Mouse (Mus musculus) testis, adult 2 months (tissue): Measurements from ENCODE around the gene Dgkz. TPM values are rescaled to one million over a fixed set of nuclear protein-coding genes. Genes with fewer than 3 reads are reported as not detected.

ENCODE experiments used
- H3K27ac ChIP-seq: fragments of 200-500 bp; 2 replicates; pipeline ENCODE4 v1.5.1; 2012; ENCODE audit warnings: low read depth, low read length; ENCODE audit not compliant: control insufficient read depth, insufficient read depth
- H3K27me3 ChIP-seq: fragments of 200-500 bp; 2 replicates; pipeline ENCODE4 v1.6.1; 2012; ENCODE audit warnings: mild to moderate bottlenecking, low read length, moderate library complexity; ENCODE audit not compliant: control insufficient read depth, insufficient read depth
- H3K36me3 ChIP-seq: fragments of 200-500 bp; 2 replicates; pipeline ENCODE4 v1.6.1; 2012; ENCODE audit warnings: mild to moderate bottlenecking, low read length; ENCODE audit not compliant: control insufficient read depth, insufficient read depth
- H3K4me1 ChIP-seq: fragments of 200-500 bp; 2 replicates; pipeline ENCODE4 v1.6.1; 2012; ENCODE audit warnings: low read length; ENCODE audit not compliant: control insufficient read depth, insufficient read depth
- H3K4me3 ChIP-seq: fragments of 200-500 bp; 2 replicates; pipeline ENCODE4 v1.5.1; 2012; ENCODE audit warnings: low read depth, mild to moderate bottlenecking, low read length, moderate library complexity, mixed read lengths; ENCODE audit not compliant: control insufficient read depth
- CTCF ChIP-seq: fragments of 200-500 bp; IDR thresholded peaks from 2 replicates; pipeline ENCODE4 v1.5.1; 2012; ENCODE audit warnings: low read depth, mild to moderate bottlenecking, inconsistent platforms, low read length, moderate library complexity; ENCODE audit not compliant: control insufficient read depth, insufficient read depth, insufficient replicate concordance
- POLR2A ChIP-seq: fragments of 200-500 bp; IDR thresholded peaks from 2 replicates; pipeline ENCODE4 v1.6.1; 2012; ENCODE audit warnings: low read depth, mild to moderate bottlenecking, inconsistent platforms, low read length, moderate library complexity; ENCODE audit not compliant: control insufficient read depth
- polyA plus RNA-seq: library from polyadenylated mRNA; depleted of rRNA; stranded (reverse); fragments of >200 nt; gene quantifications from 2 replicates; pipeline ENCODE4 v1.2.3, GENCODE M21; 2012

The Dgkz gene
- polyA plus RNA-seq, 1 experiment, result 14.2 TPM

DNA sequence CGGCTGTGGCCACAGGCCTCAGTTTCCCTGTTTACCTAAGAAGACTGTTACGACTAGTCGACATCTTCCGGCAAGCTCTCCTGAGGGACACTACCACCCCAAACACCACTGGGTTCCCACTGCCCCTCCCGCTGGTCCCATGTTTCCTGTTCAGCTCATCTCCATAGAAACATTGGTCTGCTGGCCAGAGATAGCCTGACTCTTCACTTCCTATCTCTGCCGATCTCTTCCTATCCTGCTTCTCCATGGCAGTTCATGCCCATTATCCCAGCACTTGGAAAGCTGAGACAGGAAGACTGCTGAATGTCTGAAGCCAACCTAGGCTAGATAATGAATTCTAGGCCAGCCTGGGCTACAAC lies 27.5 kb downstream of the Dgkz start:
- Histone ChIP-seq H3K27ac (no peak overlapping the region), H3K27me3 (no peaks in the 10 kb centered on the region), H3K4me1 (no peaks in the 10 kb centered on the region), H3K4me3 (no peak overlapping the region), H3K36me3 (no peaks in the 10 kb centered on the region)
- no peak for TF ChIP-seq POLR2A

DNA sequence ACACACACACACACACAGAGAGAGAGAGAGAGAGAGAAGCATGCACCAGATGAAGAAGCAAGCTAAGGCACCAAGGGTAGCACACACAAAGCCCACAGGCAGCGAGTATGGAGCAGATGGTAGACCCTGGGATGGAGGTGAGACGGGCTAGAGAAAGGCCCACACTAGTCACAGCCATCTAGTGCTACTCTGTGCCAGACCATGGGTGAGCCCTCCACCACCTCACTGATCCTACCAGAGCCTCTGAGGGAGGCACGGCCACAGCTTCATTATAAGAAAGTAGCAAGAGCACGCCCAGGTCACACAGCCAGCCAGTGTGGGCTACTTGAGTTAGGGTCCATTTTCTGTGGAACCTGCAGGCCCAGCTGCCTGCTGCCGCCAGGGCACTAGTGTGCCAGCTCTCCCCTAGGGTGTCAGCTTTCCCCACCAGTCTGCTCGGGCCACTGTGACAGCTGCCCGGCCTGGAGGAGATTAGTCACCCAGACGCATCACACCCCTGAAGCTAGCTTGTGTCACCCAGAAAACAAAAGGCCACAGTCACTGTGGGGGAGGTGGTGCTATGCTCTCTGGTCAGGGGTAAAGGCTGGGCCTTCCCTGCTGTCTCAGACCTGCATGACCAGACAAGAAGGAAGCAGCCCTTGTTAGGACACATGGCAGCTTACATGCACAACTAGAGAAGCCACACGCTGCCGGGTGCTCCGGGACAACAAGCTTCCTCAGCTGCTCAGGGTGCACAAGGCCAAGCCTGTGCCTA lies 28.1 kb downstream of the Dgkz start:
- Histone ChIP-seq H3K27me3 (no peaks in the 10 kb centered on the region), H3K4me1 (no peaks in the 10 kb centered on the region), H3K4me3 (no peak overlapping the region), H3K27ac (no peak overlapping the region), H3K36me3 (no peaks in the 10 kb centered on the region)
- no peak for TF ChIP-seq CTCF
- TF ChIP-seq POLR2A, result no peak

DNA sequence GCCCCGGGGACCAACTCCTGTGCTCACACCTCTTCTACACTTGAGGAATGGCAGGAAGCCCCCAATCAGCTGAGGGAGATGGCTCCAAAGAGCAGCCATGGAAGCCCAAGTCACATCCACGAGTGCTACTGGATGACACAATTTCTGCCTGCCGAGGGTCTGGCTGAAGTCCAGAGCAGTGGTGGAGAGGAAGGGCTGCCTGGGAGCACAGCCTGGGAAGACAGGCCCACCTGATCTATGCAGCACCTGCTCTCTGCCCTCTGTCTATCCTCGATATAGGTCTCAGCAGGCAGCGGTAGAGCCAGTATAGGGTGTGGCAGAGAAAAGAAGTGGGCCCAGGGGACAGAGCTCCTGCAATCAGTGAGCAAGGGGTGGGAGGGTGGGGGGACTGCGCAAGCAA lies 28.8 kb downstream of the Dgkz start:
- H3K36me3 ChIP-seq, result no peaks in the 10 kb centered on the region
- H3K4me1 ChIP-seq, result no peaks in the 10 kb centered on the region
- no peaks in the 10 kb centered on the region for H3K27me3 ChIP-seq
- H3K4me3 ChIP-seq, result no peak overlapping the region
- TF ChIP-seq POLR2A, result no peak
- H3K27ac ChIP-seq, result no peak overlapping the region

DNA sequence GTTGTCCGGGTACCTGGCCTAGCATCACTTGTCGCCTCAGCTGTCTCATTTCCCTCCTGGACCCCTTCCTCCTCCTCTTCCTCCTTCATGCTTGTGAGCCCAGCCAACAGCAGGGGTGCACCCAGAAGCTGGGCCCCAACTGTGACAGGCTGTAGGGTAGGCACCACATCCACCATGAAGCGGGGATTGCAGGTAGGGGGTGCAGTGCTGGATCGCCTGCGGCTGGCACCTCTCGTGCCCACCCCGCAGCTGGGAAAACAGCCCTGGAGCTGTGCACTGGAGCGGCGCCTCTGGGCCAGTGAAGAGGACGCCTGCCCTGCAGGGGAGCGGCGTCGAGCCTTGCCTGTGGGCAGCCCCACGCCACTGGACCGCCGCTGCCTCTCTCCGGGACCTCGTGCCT lies 30.2 kb downstream of the Dgkz start, which contains the start of gene Gm9821:
TSS of gene Gm9821 (plus strand) at position 221 of the 400 bp plus-strand sequence.
- no peaks in the 10 kb centered on the region for H3K36me3 ChIP-seq
- no peak within 1 kb of the TSS for H3K4me3 ChIP-seq
- H3K27me3 ChIP-seq, result no peaks in the 10 kb centered on the region
- no peak for TF ChIP-seq CTCF
- TF ChIP-seq POLR2A, result no peak
- no peak within 1 kb of the TSS for H3K27ac ChIP-seq
- H3K4me1 ChIP-seq, result no peaks in the 10 kb centered on the region

DNA sequence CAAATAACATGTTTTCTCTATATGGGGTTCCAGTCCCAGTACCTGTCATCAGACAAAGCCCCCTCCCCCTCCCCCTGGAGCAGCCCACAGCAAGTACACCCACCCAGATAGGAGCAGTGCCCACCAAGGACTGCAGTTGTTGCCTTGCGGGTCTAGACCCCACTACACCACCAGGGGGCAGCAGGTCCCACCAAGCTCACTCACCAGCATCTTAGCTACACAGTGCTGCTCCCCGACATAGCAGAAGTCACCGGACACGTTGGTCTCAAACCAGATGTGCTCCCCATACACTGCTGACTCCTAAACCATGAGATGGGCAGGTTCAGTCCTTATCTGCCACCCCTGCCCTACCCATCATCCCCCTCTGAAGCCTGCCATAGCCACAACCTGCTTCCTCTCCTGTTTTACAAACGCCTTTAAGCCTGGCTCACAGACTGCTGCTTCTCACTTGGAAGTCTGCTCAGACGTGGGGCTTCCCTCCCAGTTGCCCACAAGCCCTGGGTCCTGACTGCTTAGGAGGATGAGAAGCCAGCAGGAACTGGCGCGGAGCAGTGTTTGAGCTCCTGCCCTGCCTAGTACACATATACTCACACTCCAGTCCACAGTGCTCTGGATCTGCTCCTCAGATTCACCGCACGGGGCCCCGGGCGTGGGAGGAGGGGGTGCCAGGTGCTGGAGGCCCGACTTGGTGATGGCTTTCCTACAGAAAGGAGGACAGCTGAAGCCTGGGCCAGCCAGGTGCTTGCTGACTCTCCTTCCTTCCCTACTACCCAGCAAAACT lies 31.3 kb downstream of the Dgkz start:
- Histone ChIP-seq H3K36me3 (no peaks in the 10 kb centered on the region), H3K27ac (no peak overlapping the region), H3K4me3 (no peak overlapping the region), H3K27me3 (no peaks in the 10 kb centered on the region), H3K4me1 (no peaks in the 10 kb centered on the region)
- no peak for TF ChIP-seq POLR2A
- peak; percentile 93; the same call in 1 of the 2 replicates for TF ChIP-seq CTCF

DNA sequence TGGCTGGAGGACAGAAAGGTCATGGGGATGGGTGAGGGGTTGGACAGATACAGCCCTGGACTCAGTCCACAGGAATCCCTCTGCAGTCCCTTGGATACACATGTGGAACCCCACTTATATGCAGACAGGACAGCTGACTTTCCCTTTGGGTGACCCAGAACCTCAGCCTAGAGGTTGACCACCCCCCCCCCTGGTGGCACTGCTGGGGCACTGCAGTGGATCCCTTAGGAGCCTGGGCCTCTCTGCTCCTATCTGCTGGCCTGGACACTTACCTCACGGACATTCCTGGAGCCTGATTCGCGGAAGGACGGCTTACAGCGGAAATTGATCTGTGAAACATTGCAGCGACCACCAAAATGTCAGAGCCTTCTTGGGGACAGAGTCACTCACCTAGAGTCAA lies 33.3 kb downstream of the Dgkz start:
- H3K27me3 ChIP-seq, result no peaks in the 10 kb centered on the region
- TF ChIP-seq CTCF, result peak; percentile 30; the same call in 1 of the 2 replicates
- no peak for TF ChIP-seq POLR2A
- no peaks in the 10 kb centered on the region for H3K36me3 ChIP-seq
- H3K27ac ChIP-seq, result no peak overlapping the region
- H3K4me3 ChIP-seq, result no peak overlapping the region
- H3K4me1 ChIP-seq, result no peaks in the 10 kb centered on the region

DNA sequence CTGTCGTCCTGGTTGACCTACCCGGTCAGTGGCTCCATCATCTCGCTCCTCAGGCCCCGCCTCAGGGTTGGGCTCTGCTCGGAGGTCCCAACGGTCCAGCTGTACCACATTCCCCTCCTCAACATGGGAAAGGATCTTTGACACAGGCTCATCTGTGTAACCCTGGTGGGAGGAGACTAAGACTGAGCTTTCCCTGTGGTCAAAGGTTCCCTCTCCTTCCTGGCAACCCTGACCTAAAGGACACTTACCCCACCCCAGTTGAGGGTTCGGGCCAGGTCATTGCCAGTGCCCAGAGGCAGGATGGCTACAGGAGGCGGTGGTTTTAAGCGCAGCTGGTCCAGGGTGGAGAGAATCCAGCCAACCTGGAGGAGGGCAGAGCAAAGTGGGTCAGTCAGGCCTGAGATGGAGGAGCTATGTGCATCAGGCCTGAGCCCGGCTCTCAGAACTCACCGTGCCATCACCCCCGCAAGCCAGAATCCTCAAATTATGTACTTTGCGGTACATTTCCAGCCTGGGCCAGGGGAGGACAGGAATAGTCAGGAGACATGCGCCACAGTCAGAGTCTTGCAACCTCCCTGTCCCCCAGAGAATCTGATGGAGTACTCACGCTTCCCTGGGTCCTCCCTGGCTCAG lies 36.2 kb downstream of the Dgkz start:
- TF ChIP-seq POLR2A (no peak), CTCF (no peak)
- no peak overlapping the region for H3K27ac ChIP-seq
- no peaks in the 10 kb centered on the region for H3K27me3 ChIP-seq
- no peaks in the 10 kb centered on the region for H3K4me1 ChIP-seq
- no peak overlapping the region for H3K4me3 ChIP-seq
- no peaks in the 10 kb centered on the region for H3K36me3 ChIP-seq
